Mouse (Mus musculus): Measurements from ENCODE around the gene Upk3b. TPM values are rescaled to one million over a fixed set of nuclear protein-coding genes. Genes with fewer than 3 reads are reported as not detected.

Gene Upk3b
- polyA plus RNA-seq (2012; rRNA removed): 3.9 and 6.9 TPM in 2 replicates

- 83% methylated on average over 17 of the region's 17 CpGs for WGBS
- H3K36me3 ChIP-seq (ENCODE audit: control insufficient read depth, insufficient read depth, low read length): no peaks in the 10 kb centered on the region
- no peak for DNase-seq (ENCODE audit: low read depth in 1 of 2, low spot score in 2 of 2)
- TF ChIP-seq POLR2A (IDR thresholded peaks at IDR 0.05; ENCODE audit: low read depth, low read length) (no peak), CTCF (IDR thresholded peaks at IDR 0.05; ENCODE audit: extremely low read depth, insufficient read depth, insufficient read length, insufficient replicate concordance) (no peak)
- no peak within 1 kb of the TSS for H3K4me3 ChIP-seq (ENCODE audit: extremely low read depth, insufficient read depth, insufficient read length)
- H3K4me1 ChIP-seq (ENCODE audit: control insufficient read depth, insufficient read depth, insufficient read length): peaks cover 11% of the 10 kb centered on the region; the same call in 1 of the 2 replicates
- no peaks in the 10 kb centered on the region for H3K27me3 ChIP-seq (ENCODE audit: control insufficient read depth, insufficient read depth, low read length)
- H3K27ac ChIP-seq (ENCODE audit: insufficient read depth, low read length): no peak within 1 kb of the TSS
Observed at GRCm38 (mm10) chr5:136038258-136039214, at the start of gene Upk3b. Gene Upk3b (plus strand): TSS chr5:136038496.

GRCm38 (mm10) chr5:135990601-135991000 is 47.7 kb upstream of the Upk3b start:
- TF ChIP-seq CTCF (IDR thresholded peaks at IDR 0.05; ENCODE audit: extremely low read depth, insufficient read depth, insufficient read length, insufficient replicate concordance) (no peak), POLR2A (IDR thresholded peaks at IDR 0.05; ENCODE audit: low read depth, low read length) (no peak)
- H3K4me1 ChIP-seq (ENCODE audit: control insufficient read depth, insufficient read depth, insufficient read length): peaks cover 6% of the 10 kb centered on the region; the same call in 1 of the 2 replicates
- no peaks in the 10 kb centered on the region for H3K36me3 ChIP-seq (ENCODE audit: control insufficient read depth, insufficient read depth, low read length)
- no peaks in the 10 kb centered on the region for H3K27me3 ChIP-seq (ENCODE audit: control insufficient read depth, insufficient read depth, low read length)
- 16% methylated on average over 5 of the region's 5 CpGs for WGBS
- DNase-seq (ENCODE audit: low read depth in 1 of 2, low spot score in 2 of 2): peak; percentile 41 to 48
- peak overlapping the region; percentile 68 for H3K27ac ChIP-seq (ENCODE audit: insufficient read depth, low read length)
- no peak overlapping the region for H3K4me3 ChIP-seq (ENCODE audit: extremely low read depth, insufficient read depth, insufficient read length)

- DNase-seq (ENCODE audit: low read depth in 1 of 2, low spot score in 2 of 2): no peak
- TF ChIP-seq POLR2A (IDR thresholded peaks at IDR 0.05; ENCODE audit: low read depth, low read length) (no peak), CTCF (IDR thresholded peaks at IDR 0.05; ENCODE audit: extremely low read depth, insufficient read depth, insufficient read length, insufficient replicate concordance) (no peak)
- H3K4me1 ChIP-seq (ENCODE audit: control insufficient read depth, insufficient read depth, insufficient read length): peaks cover 6% of the 10 kb centered on the region; the same call in 1 of the 2 replicates
- no peak overlapping the region for H3K27ac ChIP-seq (ENCODE audit: insufficient read depth, low read length)
- H3K4me3 ChIP-seq (ENCODE audit: extremely low read depth, insufficient read depth, insufficient read length): no peak overlapping the region
- H3K36me3 ChIP-seq (ENCODE audit: control insufficient read depth, insufficient read depth, low read length): peaks cover 7% of the 10 kb centered on the region; the same call in 1 of the 2 replicates
- 81% methylated on average over 5 of the region's 5 CpGs for WGBS
- H3K27me3 ChIP-seq (ENCODE audit: control insufficient read depth, insufficient read depth, low read length): no peaks in the 10 kb centered on the region
Observed at GRCm38 (mm10) chr5:135993381-135993965, 44.8 kb upstream of the Upk3b start.

- TF ChIP-seq POLR2A (IDR thresholded peaks at IDR 0.05; ENCODE audit: low read depth, low read length) (no peak), CTCF (IDR thresholded peaks at IDR 0.05; ENCODE audit: extremely low read depth, insufficient read depth, insufficient read length, insufficient replicate concordance) (no peak)
- no peak for DNase-seq (ENCODE audit: low read depth in 1 of 2, low spot score in 2 of 2)
- Histone ChIP-seq H3K4me1 (ENCODE audit: control insufficient read depth, insufficient read depth, insufficient read length) (peaks cover 6% of the 10 kb centered on the region; the same call in 1 of the 2 replicates), H3K27ac (ENCODE audit: insufficient read depth, low read length) (no peak overlapping the region), H3K36me3 (ENCODE audit: control insufficient read depth, insufficient read depth, low read length) (peaks cover 10% of the 10 kb centered on the region), H3K27me3 (ENCODE audit: control insufficient read depth, insufficient read depth, low read length) (no peaks in the 10 kb centered on the region), H3K4me3 (ENCODE audit: extremely low read depth, insufficient read depth, insufficient read length) (no peak overlapping the region)
- 72% methylated on average over 8 of the region's 8 CpGs for WGBS
Observed at GRCm38 (mm10) chr5:135994335-135994724, 44.0 kb upstream of the Upk3b start.

GRCm38 (mm10) chr5:135994725-135995687 is 43.3 kb upstream of the Upk3b start, which contains the start of gene Dtx2:
Gene Dtx2 (plus strand): TSS chr5:135994800.
- peaks cover 6% of the 10 kb centered on the region; the same call in 1 of the 2 replicates for H3K4me1 ChIP-seq (ENCODE audit: control insufficient read depth, insufficient read depth, insufficient read length)
- H3K36me3 ChIP-seq (ENCODE audit: control insufficient read depth, insufficient read depth, low read length): peaks cover 10% of the 10 kb centered on the region
- H3K27ac ChIP-seq (ENCODE audit: insufficient read depth, low read length): peak within 1 kb of the TSS; percentile 53; the same call in 1 of the 2 replicates
- WGBS: 2% methylated on average over 47 of the region's 47 CpGs
- no peaks in the 10 kb centered on the region for H3K27me3 ChIP-seq (ENCODE audit: control insufficient read depth, insufficient read depth, low read length)
- peak within 1 kb of the TSS; percentile 76 for H3K4me3 ChIP-seq (ENCODE audit: extremely low read depth, insufficient read depth, insufficient read length)
- TF ChIP-seq POLR2A (IDR thresholded peaks at IDR 0.05; ENCODE audit: low read depth, low read length) (peak; percentile 88), CTCF (IDR thresholded peaks at IDR 0.05; ENCODE audit: extremely low read depth, insufficient read depth, insufficient read length, insufficient replicate concordance) (no peak)
- DNase-seq (ENCODE audit: low read depth in 1 of 2, low spot score in 2 of 2): peak; percentile 78 to 91

GRCm38 (mm10) chr5:135996162-135996561 is 42.1 kb upstream of the Upk3b start:
- TF ChIP-seq POLR2A (IDR thresholded peaks at IDR 0.05; ENCODE audit: low read depth, low read length) (no peak), CTCF (IDR thresholded peaks at IDR 0.05; ENCODE audit: extremely low read depth, insufficient read depth, insufficient read length, insufficient replicate concordance) (no peak)
- H3K27ac ChIP-seq (ENCODE audit: insufficient read depth, low read length): no peak overlapping the region
- H3K4me3 ChIP-seq (ENCODE audit: extremely low read depth, insufficient read depth, insufficient read length): no peak overlapping the region
- 93% methylated on average over 8 of the region's 8 CpGs for WGBS
- DNase-seq (ENCODE audit: low read depth in 1 of 2, low spot score in 2 of 2): no peak
- H3K36me3 ChIP-seq (ENCODE audit: control insufficient read depth, insufficient read depth, low read length): peaks cover 10% of the 10 kb centered on the region
- peaks cover 4% of the 10 kb centered on the region; the same call in 1 of the 2 replicates for H3K4me1 ChIP-seq (ENCODE audit: control insufficient read depth, insufficient read depth, insufficient read length)
- no peaks in the 10 kb centered on the region for H3K27me3 ChIP-seq (ENCODE audit: control insufficient read depth, insufficient read depth, low read length)
